Mouse (Mus musculus): Measurements from ENCODE around the gene Trap1. TPM values are rescaled to one million over a fixed set of nuclear protein-coding genes. Genes with fewer than 3 reads are reported as not detected.

Gene Trap1
- polyA plus RNA-seq (2014; fragmentation: Illumina TruSeq; extraction: RNeasy Lipid Tissue Mini Kit (QIAGEN cat#74804); ENCODE audit: low replicate concordance), result 23.0 TPM

DNA sequence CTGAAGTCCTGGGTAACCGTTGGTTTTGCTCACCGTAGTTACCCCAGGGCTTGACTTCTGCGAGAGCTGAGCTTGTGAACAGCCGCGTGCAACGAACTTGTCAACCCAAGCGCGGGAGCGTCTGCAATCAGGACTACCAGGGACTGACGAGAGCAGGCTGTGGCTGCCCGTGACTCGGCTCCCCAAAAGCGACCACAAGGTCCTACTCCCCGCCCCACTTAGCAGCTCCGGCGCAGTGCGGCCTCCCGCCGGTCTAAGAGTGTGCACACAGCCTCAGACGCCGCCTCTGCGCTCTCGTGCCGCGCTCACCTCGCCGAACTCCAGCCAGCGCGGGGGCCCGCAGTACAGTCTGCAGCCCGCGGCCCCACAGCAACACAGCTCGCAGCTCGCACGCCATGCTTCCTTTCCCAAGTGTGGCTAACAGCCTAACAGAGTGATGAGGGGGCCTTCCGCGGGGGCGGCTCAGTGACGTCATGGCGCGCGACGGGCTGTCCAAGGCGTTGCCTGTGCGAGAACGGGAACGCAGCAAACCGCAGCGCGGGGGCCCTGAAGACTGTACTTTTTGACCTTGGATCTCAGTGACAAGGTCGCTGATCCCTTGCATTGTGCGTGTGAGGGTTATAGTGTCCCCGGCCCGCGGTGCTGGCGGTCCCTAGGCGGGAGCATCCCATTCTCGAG, at the start of gene Trap1:
Gene Trap1, minus strand, starts transcription at position 444 of the 678 bp plus-strand sequence.

DNA sequence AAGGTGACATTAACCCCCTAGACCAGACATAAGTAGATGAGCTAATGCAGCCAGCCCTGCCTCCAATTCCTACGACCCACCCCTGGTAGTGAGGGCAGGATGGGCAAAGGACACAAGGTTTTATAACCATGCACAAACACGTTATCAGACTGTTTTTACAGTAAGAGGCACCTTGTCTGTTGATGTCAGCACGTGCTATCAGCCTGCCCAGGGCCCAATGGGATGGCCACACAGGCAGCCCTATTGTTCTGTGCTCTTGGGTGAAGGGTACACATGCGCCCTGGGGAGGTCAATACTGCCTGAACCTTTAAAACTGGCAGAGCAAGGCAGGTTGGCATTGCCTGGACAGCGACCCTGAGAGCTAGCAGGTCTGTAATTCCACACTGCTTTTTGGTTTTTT, 40.8 kb downstream of the Trap1 start, which contains the start of gene Dnase1:
Gene Dnase1, plus strand, starts transcription at position 136 of the 400 bp plus-strand sequence.

DNA sequence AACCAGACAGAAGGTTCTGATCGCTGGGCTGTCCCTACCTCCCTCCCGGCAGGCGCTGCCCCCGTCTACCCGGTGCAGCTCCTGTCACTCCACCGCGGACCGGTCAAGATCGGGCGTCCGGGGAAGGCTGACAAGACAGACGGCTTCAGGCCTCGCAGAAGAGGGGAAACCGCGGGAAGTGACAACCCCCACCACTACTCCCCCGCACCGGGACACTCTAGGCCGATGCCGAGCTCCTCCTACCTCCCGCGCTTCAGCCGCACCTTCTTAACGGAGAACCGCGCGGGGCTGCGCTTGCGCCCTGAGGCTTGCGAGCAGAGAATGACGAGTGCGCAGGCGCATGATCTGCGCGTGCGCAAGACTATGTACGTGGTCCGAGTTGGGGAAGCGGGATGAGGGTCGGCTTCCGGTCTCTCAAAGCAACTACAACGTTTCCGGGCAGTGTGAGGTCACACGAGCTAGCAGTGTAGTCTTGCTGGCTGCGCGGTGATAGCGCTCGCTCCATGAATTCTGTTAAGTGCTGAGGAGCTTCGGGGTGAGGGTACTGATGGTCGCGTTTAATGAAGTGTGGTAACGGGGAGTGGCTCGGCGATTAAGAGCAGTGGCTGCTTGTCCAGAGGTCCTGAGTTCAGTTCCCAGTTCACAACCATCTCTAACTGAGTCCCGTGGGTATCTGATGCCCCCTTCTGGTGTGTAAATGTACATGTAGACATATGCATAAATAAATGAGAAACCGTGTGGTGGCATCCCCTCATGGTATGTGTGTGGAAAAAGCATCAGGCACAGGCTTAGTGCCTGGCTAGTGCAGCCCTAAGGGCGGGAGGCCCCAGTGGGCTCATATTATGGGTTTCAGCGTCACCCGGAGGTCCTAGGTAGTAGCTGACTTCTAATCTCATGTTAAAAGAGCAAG, 73.9 kb downstream of the Trap1 start, which contains the start of gene Slx4:
Gene Slx4, minus strand, starts transcription at position 282 of the 910 bp plus-strand sequence.

Other genes starting within 250 kb of the Trap1 start
- not detected for gene Olfr15, start 246.9 kb downstream of the Trap1 start, polyA plus RNA-seq (2014; fragmentation: Illumina TruSeq; extraction: RNeasy Lipid Tissue Mini Kit (QIAGEN cat#74804); ENCODE audit: low replicate concordance)
- 1.5 TPM for gene Zfp174, start 230.6 kb downstream of the Trap1 start, polyA plus RNA-seq (2014; fragmentation: Illumina TruSeq; extraction: RNeasy Lipid Tissue Mini Kit (QIAGEN cat#74804); ENCODE audit: low replicate concordance)
- gene Naa60, start 205.5 kb downstream of the Trap1 start, polyA plus RNA-seq (2014; fragmentation: Illumina TruSeq; extraction: RNeasy Lipid Tissue Mini Kit (QIAGEN cat#74804); ENCODE audit: low replicate concordance), result 150 TPM
- 14.5 TPM for gene Zfp597, start 193.3 kb downstream of the Trap1 start, polyA plus RNA-seq (2014; fragmentation: Illumina TruSeq; extraction: RNeasy Lipid Tissue Mini Kit (QIAGEN cat#74804); ENCODE audit: low replicate concordance)
- 1.3 TPM for gene Gm20695, start 193.2 kb downstream of the Trap1 start, polyA plus RNA-seq (2014; fragmentation: Illumina TruSeq; extraction: RNeasy Lipid Tissue Mini Kit (QIAGEN cat#74804); ENCODE audit: low replicate concordance)
- not detected for gene 1700037C18Rik, start 169.1 kb downstream of the Trap1 start, polyA plus RNA-seq (2014; fragmentation: Illumina TruSeq; extraction: RNeasy Lipid Tissue Mini Kit (QIAGEN cat#74804); ENCODE audit: low replicate concordance)
- 10.1 TPM for gene Cluap1, start 169.0 kb downstream of the Trap1 start, polyA plus RNA-seq (2014; fragmentation: Illumina TruSeq; extraction: RNeasy Lipid Tissue Mini Kit (QIAGEN cat#74804); ENCODE audit: low replicate concordance)
- gene Nlrc3, start 101.2 kb downstream of the Trap1 start, polyA plus RNA-seq (2014; fragmentation: Illumina TruSeq; extraction: RNeasy Lipid Tissue Mini Kit (QIAGEN cat#74804); ENCODE audit: low replicate concordance), result 2.1 TPM
- 16.0 TPM for gene Slx4, start 74.1 kb downstream of the Trap1 start, polyA plus RNA-seq (2014; fragmentation: Illumina TruSeq; extraction: RNeasy Lipid Tissue Mini Kit (QIAGEN cat#74804); ENCODE audit: low replicate concordance)
- gene Dnase1, start 40.9 kb downstream of the Trap1 start, polyA plus RNA-seq (2014; fragmentation: Illumina TruSeq; extraction: RNeasy Lipid Tissue Mini Kit (QIAGEN cat#74804); ENCODE audit: low replicate concordance), result 226 TPM
- gene Crebbp, start 136.2 kb upstream of the Trap1 start, polyA plus RNA-seq (2014; fragmentation: Illumina TruSeq; extraction: RNeasy Lipid Tissue Mini Kit (QIAGEN cat#74804); ENCODE audit: low replicate concordance), result 10.8 TPM

Data from small intestine, adult 10 weeks (tissue).